Mouse (Mus musculus) intestine, embryonic 16.5 days (tissue): ENCODE data around the gene Tnr. TPM values are rescaled to one million over a fixed set of nuclear protein-coding genes. Genes with fewer than 3 reads are reported as not detected.

Experiments
- ATAC-seq: fragments of 200-750 bp; cut with Nextera tagmentation; 2 replicates; pipeline ENCODE4 v1.8.0; 2017; ENCODE audit warnings: moderate TSS enrichment, moderate library complexity
- H3K27ac ChIP-seq: fragments of 300-500 bp; sonication (generic); 2 replicates; pipeline ENCODE4 v1.5.1; 2014; ENCODE audit warnings: mild to moderate bottlenecking, low read length
- H3K27me3 ChIP-seq: fragments of 300-500 bp; sonication (generic); replicated peaks from 2 replicates; pipeline ENCODE4 v1.6.1; 2014; ENCODE audit warnings: low read length, control low read depth, mixed read lengths; ENCODE audit not compliant: control insufficient read depth, insufficient read depth
- H3K36me3 ChIP-seq: fragments of 300-500 bp; sonication (generic); 2 replicates; pipeline ENCODE4 v1.6.1; 2014; ENCODE audit warnings: low read length, control low read depth; ENCODE audit not compliant: control insufficient read depth, insufficient read depth
- H3K4me1 ChIP-seq: fragments of 300-500 bp; sonication (generic); 2 replicates; pipeline ENCODE4 v1.6.1; 2014; ENCODE audit warnings: low read length, control low read depth, mixed read lengths; ENCODE audit not compliant: control insufficient read depth, insufficient read depth
- H3K4me2 ChIP-seq: fragments of 300-500 bp; sonication (generic); 2 replicates; pipeline ENCODE4 v1.6.1; 2014; ENCODE audit warnings: low read depth, low read length, control low read depth
- H3K4me3 ChIP-seq: fragments of 300-500 bp; sonication (generic); 2 replicates; pipeline ENCODE4 v1.5.1; 2014; ENCODE audit warnings: mild to moderate bottlenecking, low read length
- H3K9ac ChIP-seq: fragments of 300-500 bp; sonication (generic); 2 replicates; pipeline ENCODE4 v1.6.1; 2014; ENCODE audit warnings: low read depth, low read length
- H3K9me3 ChIP-seq: fragments of 300-500 bp; sonication (generic); 2 replicates; pipeline ENCODE4 v1.6.1; 2016; ENCODE audit warnings: low read length, control low read depth; ENCODE audit not compliant: control insufficient read depth
- WGBS: fragments of 180-500 bp; shearing (Covaris S2); extraction: QIAGEN DNeasy Blood & Tissue Kit; methylation state at CpG from one replicate; pipeline ENCODE4 v1.1.7; 2014; 5-methylcytosine and 5-hydroxymethylcytosine counted together
- polyA plus RNA-seq: library from polyadenylated mRNA; unstranded; fragments of >200 nt; fragmentation: Nextera tagmentation; extraction: Ambion mirVana; gene quantifications from 2 replicates; pipeline ENCODE4 v1.2.1, GENCODE M21; 2015

The Tnr gene
- polyA plus RNA-seq, 1 experiment from 2014 or later: 0.20 TPM

GRCm38 (mm10) chr1:159902120-159902497, 378.5 kb downstream of the Tnr start:
- Histone ChIP-seq H3K36me3 (no peaks in the 10 kb centered on the region), H3K27me3 (no peaks in the 10 kb centered on the region), H3K4me2 (no peak overlapping the region), H3K9ac (no peak overlapping the region), H3K27ac (no peak overlapping the region), H3K4me3 (no peak overlapping the region), H3K9me3 (no peaks in the 10 kb centered on the region), H3K4me1 (no peaks in the 10 kb centered on the region)
- no peak for ATAC-seq
- WGBS: 96% methylated on average over 4 of the region's 4 CpGs

DNA sequence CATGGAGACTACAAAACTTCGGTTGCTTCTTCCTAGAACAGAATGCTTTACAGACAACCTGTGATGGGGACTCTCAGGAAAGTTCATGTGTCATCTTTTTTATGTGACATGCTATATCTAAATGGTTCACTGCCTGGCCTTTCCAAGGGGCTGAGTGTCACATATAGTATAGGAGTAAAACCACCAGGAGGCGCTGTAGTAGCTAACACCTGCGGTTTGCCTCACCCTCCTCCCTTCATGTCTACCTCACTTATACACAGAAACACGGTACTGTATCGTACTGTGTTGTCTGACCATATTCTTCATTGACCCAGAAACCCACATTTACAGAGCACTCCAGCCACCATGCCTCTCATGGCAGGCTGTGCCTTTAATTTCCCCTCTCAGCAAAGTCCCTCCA, 387.4 kb downstream of the Tnr start:
- ATAC-seq: peak; percentile 65; the same call in 1 of the 2 replicates
- Histone ChIP-seq H3K4me1 (no peaks in the 10 kb centered on the region), H3K4me2 (no peak overlapping the region), H3K4me3 (no peak overlapping the region), H3K27ac (no peak overlapping the region), H3K9me3 (no peaks in the 10 kb centered on the region), H3K36me3 (no peaks in the 10 kb centered on the region), H3K9ac (no peak overlapping the region), H3K27me3 (no peaks in the 10 kb centered on the region)
- 35% methylated on average over 5 of the region's 5 CpGs for WGBS

DNA sequence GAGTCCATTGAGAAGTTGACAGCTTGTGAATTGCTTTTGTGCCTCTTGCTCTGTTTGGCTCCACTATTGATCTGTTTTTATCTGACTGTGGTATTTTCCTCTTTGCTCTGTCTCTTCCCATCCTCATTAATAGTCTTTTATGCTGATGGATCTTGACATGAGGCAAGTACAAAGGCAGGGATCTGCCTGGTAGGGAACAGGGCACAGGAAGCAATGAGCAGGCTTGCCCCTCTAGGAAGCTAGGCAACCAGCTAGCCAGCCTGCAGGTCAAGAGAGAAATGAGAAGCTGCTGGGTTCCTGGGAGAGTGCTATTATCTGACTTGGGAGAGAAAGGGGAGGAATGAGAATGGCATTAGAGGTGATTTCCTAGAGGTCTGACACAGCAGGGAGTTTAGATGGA, 391.2 kb downstream of the Tnr start:
- Histone ChIP-seq H3K36me3 (no peaks in the 10 kb centered on the region), H3K9ac (no peak overlapping the region), H3K27me3 (no peaks in the 10 kb centered on the region), H3K4me1 (no peaks in the 10 kb centered on the region), H3K9me3 (no peaks in the 10 kb centered on the region), H3K27ac (no peak overlapping the region), H3K4me2 (no peak overlapping the region), H3K4me3 (no peak overlapping the region)
- no peak for ATAC-seq

DNA sequence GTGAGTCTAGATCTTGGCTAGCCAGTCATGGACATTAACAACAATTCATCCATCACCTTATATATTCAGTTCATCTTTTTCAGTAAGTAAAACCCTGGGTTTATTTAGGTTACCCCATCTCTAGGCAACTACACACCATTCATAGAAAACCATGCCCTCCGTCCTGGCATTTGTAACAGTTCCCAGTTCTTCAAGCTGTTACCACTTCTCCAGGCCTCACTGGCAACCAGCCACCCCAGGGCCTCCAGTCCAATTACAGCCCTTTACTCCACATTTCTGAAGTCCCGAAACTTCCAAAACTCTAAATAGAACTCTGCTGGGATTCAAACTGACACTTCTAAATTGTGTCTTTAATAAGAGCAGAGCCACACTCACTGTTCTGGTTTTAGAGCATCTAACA, 397.0 kb downstream of the Tnr start:
- H3K4me3 ChIP-seq: no peak overlapping the region
- ATAC-seq: no peak
- no peaks in the 10 kb centered on the region for H3K36me3 ChIP-seq
- H3K27ac ChIP-seq: no peak overlapping the region
- peaks cover 8% of the 10 kb centered on the region; the same call in 1 of the 2 replicates for H3K4me1 ChIP-seq
- no peak overlapping the region for H3K4me2 ChIP-seq
- no peaks in the 10 kb centered on the region for H3K27me3 ChIP-seq
- H3K9ac ChIP-seq: no peak overlapping the region
- no peaks in the 10 kb centered on the region for H3K9me3 ChIP-seq
- WGBS: 72% methylated on average over 2 of the region's 2 CpGs

DNA sequence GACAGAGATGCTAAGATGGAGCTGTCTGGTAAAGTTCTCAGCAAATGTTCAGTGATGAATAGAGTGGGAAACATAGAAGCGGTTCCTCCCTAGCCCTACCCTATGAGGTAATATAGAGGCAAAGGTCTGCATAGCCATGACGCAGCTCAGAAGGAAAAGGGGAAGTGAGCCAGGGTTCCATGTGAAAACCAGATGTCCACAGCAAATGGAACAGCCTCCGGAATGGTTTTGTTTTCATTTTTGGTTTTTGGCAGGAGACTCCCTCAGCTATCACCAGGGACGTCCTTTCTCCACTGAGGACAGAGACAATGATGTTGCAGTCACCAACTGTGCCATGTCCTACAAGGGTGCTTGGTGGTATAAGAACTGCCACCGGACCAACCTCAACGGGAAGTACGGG, 399.4 kb downstream of the Tnr start:
- Histone ChIP-seq H3K27me3 (no peaks in the 10 kb centered on the region), H3K4me1 (peaks cover 8% of the 10 kb centered on the region; the same call in 1 of the 2 replicates), H3K9me3 (no peaks in the 10 kb centered on the region), H3K4me2 (no peak overlapping the region), H3K27ac (no peak overlapping the region), H3K4me3 (no peak overlapping the region), H3K9ac (no peak overlapping the region), H3K36me3 (no peaks in the 10 kb centered on the region)
- WGBS: 82% methylated on average over 7 of the region's 7 CpGs
- ATAC-seq: peak; percentile 28; the same call in 1 of the 2 replicates

GRCm38 (mm10) chr1:159924105-159924504, 400.5 kb downstream of the Tnr start:
- 62% methylated on average over 4 of the region's 4 CpGs for WGBS
- Histone ChIP-seq H3K4me3 (no peak overlapping the region), H3K9me3 (no peaks in the 10 kb centered on the region), H3K4me2 (no peak overlapping the region), H3K36me3 (no peaks in the 10 kb centered on the region), H3K27ac (no peak overlapping the region), H3K27me3 (no peaks in the 10 kb centered on the region), H3K4me1 (peaks cover 8% of the 10 kb centered on the region; the same call in 1 of the 2 replicates), H3K9ac (no peak overlapping the region)
- ATAC-seq: peak; percentile 60

- H3K4me3 ChIP-seq: no peak overlapping the region
- no peaks in the 10 kb centered on the region for H3K9me3 ChIP-seq
- no peak overlapping the region for H3K27ac ChIP-seq
- no peak overlapping the region for H3K9ac ChIP-seq
- peak; percentile 68; the same call in 1 of the 2 replicates for ATAC-seq
- no peaks in the 10 kb centered on the region for H3K36me3 ChIP-seq
- H3K27me3 ChIP-seq: no peaks in the 10 kb centered on the region
- whole genome bisulfite sequencing: 66% methylated on average over 5 of the region's 5 CpGs
- H3K4me2 ChIP-seq: no peak overlapping the region
- peaks cover 8% of the 10 kb centered on the region; the same call in 1 of the 2 replicates for H3K4me1 ChIP-seq
Measured at GRCm38 (mm10) chr1:159924684-159925083, 401.1 kb downstream of the Tnr start.

DNA sequence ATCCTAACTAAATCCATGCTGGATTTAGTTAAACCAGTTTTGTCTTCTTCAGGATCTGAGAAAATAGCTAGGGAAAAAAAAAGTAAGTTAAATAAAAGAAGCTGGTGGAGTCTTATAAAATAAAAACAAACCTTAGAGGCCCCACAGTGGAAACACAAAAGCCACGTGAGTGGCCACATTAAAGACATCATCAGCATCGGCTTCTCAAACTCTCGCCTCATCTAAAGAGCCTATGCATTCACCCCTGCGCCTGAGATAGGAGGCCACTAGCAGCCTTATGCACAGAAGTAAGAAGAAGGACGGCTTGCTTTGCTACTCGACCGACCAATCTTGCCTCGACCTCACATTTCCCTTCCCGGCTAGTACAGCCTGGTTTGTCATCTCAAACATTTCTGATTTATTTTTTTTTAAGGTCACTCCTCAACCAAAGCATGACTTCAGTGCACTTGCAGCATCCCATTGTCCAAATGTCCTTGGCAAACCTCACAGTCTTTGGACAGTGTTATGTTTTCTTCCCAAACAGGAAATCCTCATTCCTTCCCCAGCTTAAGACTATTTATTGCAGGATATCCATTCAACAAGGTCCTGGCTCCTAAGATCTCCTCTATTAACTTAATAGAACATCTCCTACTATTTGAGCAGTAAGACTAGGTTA, 405.2 kb downstream of the Tnr start:
- Histone ChIP-seq H3K9ac (no peak overlapping the region), H3K36me3 (no peaks in the 10 kb centered on the region), H3K9me3 (no peaks in the 10 kb centered on the region), H3K27me3 (no peaks in the 10 kb centered on the region), H3K4me1 (peaks cover 8% of the 10 kb centered on the region; the same call in 1 of the 2 replicates), H3K4me2 (no peak overlapping the region), H3K27ac (no peak overlapping the region), H3K4me3 (no peak overlapping the region)
- 76% methylated on average over 9 of the region's 9 CpGs for WGBS
- no peak for ATAC-seq

- H3K27ac ChIP-seq: no peak overlapping the region
- no peaks in the 10 kb centered on the region for H3K27me3 ChIP-seq
- H3K4me2 ChIP-seq: no peak overlapping the region
- H3K36me3 ChIP-seq: no peaks in the 10 kb centered on the region
- no peak overlapping the region for H3K4me3 ChIP-seq
- H3K9me3 ChIP-seq: no peaks in the 10 kb centered on the region
- peak; percentile 53 for ATAC-seq
- H3K9ac ChIP-seq: no peak overlapping the region
- H3K4me1 ChIP-seq: no peaks in the 10 kb centered on the region
Measured at GRCm38 (mm10) chr1:159932092-159932491, 408.5 kb downstream of the Tnr start.

- Histone ChIP-seq H3K27me3 (no peaks in the 10 kb centered on the region), H3K36me3 (no peaks in the 10 kb centered on the region), H3K4me1 (no peaks in the 10 kb centered on the region), H3K9ac (no peak overlapping the region), H3K27ac (no peak overlapping the region), H3K9me3 (no peaks in the 10 kb centered on the region), H3K4me2 (no peak overlapping the region), H3K4me3 (no peak overlapping the region)
- 39% methylated on average over 2 of the region's 2 CpGs for WGBS
- peak; percentile 89 for ATAC-seq
Measured at GRCm38 (mm10) chr1:159932598-159932997, 409.0 kb downstream of the Tnr start.
